Mouse (Mus musculus): ENCODE results near the gene Zfp949.
"Not testable (repeated sequence)": the region's sequence is repeated elsewhere in the genome, so short reads cannot be mapped to it uniquely, and the experiment has no call there.

The Zfp949 gene

DNA sequence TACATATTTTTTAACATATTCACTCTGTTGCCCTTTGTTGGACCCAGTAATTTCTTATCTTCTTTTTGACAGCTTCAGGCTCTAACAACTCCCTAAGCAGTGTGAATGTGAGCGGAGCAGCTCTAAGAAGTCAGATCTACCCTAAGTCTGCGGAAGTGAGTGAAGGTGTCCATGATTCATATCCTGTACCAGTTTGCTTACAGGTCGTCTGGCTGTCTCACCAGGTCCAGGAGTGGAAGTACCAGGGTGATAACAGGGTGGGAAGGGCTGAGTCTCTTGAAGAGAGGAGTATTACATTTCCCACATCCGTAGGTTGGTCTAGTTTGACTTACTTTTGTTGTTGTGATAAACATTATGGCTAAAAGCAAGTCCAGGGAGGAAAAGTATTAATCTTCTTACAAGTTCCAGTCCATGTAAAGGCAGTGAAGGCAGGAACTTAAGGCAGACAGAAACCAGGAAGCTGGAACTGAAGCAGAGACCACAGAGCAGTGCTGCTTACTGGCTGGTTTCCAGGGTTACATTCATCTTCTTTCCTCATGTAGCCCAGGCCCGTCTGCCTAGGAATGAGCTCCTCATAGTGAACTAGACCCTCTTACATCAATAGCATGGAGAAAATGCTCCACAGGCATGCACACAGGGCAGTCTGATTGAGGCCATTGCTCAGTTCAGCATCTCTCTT is 8.1 kb upstream of the Zfp949 start:
- DNase-seq (ENCODE audit: low read depth, low spot score) = no peak

DNA sequence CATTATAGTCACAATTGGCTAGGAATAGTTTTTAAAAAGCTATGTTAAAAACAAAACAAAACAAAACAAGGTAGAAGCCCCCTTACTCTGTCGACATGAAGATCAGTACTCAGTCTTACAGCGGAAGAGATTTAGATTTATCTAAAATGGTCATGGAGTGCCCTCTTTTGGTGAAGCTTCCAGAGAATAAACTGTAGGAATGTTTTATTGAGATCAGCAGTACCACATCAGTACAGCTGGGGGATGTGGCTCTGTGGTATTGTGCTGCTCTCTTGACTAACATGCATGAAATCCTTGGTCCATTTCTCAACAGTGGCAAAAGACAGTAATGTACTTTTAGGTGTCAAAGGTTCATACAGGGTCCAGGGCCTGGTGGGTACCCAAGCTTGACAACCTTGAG is 5.0 kb upstream of the Zfp949 start:
- DNase-seq (ENCODE audit: low read depth, low spot score) = peak; percentile 28

GRCm38 (mm10) chr9:88545534-88545933 is 2.3 kb upstream of the Zfp949 start:
- DNase-seq (ENCODE audit: low read depth, low spot score) = no peak

DNA sequence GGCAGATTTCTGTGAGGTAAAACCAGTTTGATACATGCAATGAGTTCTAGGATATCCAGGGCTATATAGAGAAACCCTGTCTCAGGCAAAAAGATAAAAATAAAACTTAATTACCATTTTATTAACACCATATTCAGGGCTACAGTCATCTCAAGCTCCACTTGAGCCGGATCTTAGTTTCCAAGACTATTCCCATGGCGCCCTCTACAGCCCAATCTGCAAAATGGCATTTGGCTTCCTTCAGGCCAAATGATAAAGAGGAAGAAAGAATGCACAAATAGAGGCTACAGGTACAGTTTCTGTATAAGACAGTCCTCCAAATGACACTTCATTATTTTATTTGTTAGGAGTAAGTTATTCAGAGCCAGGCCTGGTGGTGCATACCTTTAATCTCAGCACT is 1.7 kb upstream of the Zfp949 start:
- DNase-seq (ENCODE audit: low read depth, low spot score) = peak; percentile 72

- no peak for DNase-seq (ENCODE audit: low read depth, low spot score)
Observed at GRCm38 (mm10) chr9:88546657-88547056, 1.2 kb upstream of the Zfp949 start.

- peak; percentile 73 for DNase-seq (ENCODE audit: low read depth, low spot score)
Observed at GRCm38 (mm10) chr9:88547270-88547669, 550 bp upstream of the Zfp949 start.

- no peak for DNase-seq (ENCODE audit: low read depth, low spot score)
Observed at GRCm38 (mm10) chr9:88548614-88548945, 760 bp downstream of the Zfp949 start.

- DNase-seq (ENCODE audit: low read depth, low spot score) = no peak
Observed at GRCm38 (mm10) chr9:88553071-88553470, 5.3 kb downstream of the Zfp949 start.

GRCm38 (mm10) chr9:88558146-88558545 is 10.3 kb downstream of the Zfp949 start:
- no peak for DNase-seq (ENCODE audit: low read depth, low spot score)

GRCm38 (mm10) chr9:88561476-88561875 is 13.7 kb downstream of the Zfp949 start:
- not testable (repeated sequence) for DNase-seq (ENCODE audit: low read depth, low spot score)

GRCm38 (mm10) chr9:88570471-88570870 is 22.7 kb downstream of the Zfp949 start:
- DNase-seq (ENCODE audit: low read depth, low spot score) = not testable (repeated sequence)

DNA sequence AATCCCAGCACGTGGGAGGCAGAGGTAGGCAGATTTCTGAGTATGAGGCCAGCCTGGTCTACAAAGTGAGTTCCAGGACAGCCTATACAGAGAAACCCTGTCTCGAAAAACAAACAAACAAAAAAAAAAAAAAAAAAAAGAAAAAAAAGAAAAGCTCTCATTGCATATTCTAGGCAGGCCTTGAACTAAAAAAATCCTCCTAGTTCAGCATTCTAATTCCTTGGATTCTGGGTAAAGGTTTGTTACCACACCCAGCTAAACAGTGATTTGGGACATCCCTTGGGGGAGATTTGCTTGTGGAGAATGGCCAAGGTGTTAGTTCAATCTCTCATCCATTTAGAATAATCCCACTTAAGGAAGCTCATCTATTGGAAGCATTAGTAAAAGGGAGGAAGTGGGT is 32.8 kb downstream of the Zfp949 start, which contains the start of gene Trim43a:
TSS of gene Trim43a (plus strand) at position 301 of the 400 bp plus-strand sequence.
- not testable (repeated sequence) for DNase-seq (ENCODE audit: low read depth, low spot score)

GRCm38 (mm10) chr9:88593708-88594107 is 45.9 kb downstream of the Zfp949 start:
- DNase-seq (ENCODE audit: low read depth, low spot score) = not testable (repeated sequence)

DNA sequence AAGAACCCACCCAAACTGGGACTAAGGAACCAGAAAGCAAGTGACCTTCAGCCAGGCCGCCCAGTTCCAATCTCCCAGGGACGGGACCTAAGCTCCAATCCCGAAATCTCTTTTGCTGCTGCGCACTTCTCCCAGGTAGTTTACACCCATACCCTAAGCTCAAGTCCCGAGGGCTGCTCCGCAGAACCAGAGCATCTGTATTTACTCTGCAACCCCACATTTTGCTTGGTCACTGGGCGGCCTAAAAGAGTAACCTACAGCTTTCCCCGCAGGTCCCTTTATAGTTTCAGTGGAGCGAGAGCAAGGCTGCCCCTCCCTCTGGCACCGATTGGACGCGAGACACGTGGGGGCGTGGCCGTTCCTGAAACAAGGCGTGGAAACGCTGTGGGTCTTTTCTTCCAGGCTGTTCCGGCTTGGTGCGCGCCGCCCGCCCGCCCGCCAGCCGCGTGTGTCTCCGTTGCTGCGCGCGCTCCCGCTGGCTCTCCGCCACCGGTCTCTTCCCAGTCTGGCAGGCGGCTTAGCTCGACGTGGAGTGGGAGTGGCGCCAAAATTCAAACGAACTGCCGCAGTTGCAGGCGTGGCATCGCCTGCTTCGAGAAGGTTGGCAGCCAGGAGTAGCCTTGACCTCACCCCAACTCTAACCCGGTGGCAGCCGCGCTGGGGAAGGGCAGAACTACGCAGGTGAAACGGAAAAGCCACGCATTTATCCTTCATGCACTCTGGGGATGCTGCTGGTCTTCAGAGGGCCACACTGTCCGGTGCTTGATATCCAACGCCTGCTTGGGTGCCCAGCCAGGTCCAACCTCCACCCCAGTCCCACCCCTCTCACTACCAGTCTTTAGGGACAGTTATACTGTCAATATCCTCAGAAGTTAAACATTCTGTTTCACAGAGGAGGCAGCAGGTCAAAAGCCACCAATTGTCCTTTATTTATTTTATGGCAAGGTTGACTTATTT is 51.7 kb downstream of the Zfp949 start:
- peak; percentile 89 for DNase-seq (ENCODE audit: low read depth, low spot score)
